Mouse (Mus musculus) liver, postnatal 0 days (tissue): ENCODE results near the gene Irf1. TPM values are rescaled to one million over a fixed set of nuclear protein-coding genes. Genes with fewer than 3 reads are reported as not detected.

Experiments
- ATAC-seq: fragments of 200-750 bp; cut with Nextera tagmentation; 2 replicates; pipeline ENCODE4 v1.8.0; 2017; ENCODE audit warnings: mild to moderate bottlenecking, moderate library complexity
- DNase-seq: peaks from one replicate; pipeline ENCODE4 v3.0.0-alpha.2; 2016
- H3K27ac ChIP-seq: fragments of 300-500 bp; sonication (generic); 2 replicates; pipeline ENCODE4 v1.5.1; 2014; ENCODE audit warnings: antibody characterized with exemption, moderate library complexity, mild to moderate bottlenecking, low read depth
- H3K27me3 ChIP-seq: fragments of 300-500 bp; sonication (generic); 2 replicates; pipeline ENCODE4 v1.6.1; 2014; ENCODE audit warnings: low read length, control low read depth, mixed read lengths; ENCODE audit not compliant: insufficient read depth
- H3K36me3 ChIP-seq: fragments of 300-500 bp; sonication (generic); replicated peaks from 2 replicates; pipeline ENCODE4 v1.6.1; 2014; ENCODE audit warnings: mild to moderate bottlenecking, control low read depth, low read length, moderate library complexity, mixed read lengths; ENCODE audit not compliant: insufficient read depth
- H3K4me1 ChIP-seq: fragments of 300-500 bp; sonication (generic); 2 replicates; pipeline ENCODE4 v1.6.1; 2014; ENCODE audit warnings: antibody characterized with exemption, mild to moderate bottlenecking, control low read depth; ENCODE audit not compliant: insufficient read depth
- H3K4me2 ChIP-seq: fragments of 300-500 bp; sonication (generic); 2 replicates; pipeline ENCODE4 v1.6.1; 2014; ENCODE audit warnings: low read depth, mild to moderate bottlenecking, low read length, moderate library complexity, mixed read lengths
- H3K4me3 ChIP-seq: fragments of 300-500 bp; sonication (generic); 2 replicates; pipeline ENCODE4 v1.5.1; 2014; ENCODE audit warnings: low read depth, low read length
- H3K9ac ChIP-seq: fragments of 300-500 bp; sonication (generic); replicated peaks from 2 replicates; pipeline ENCODE4 v1.6.1; 2014; ENCODE audit warnings: mild to moderate bottlenecking, moderate library complexity
- H3K9me3 ChIP-seq: fragments of 300-500 bp; sonication (generic); 2 replicates; pipeline ENCODE4 v1.6.1; 2016; ENCODE audit warnings: mild to moderate bottlenecking, control low read depth, low read length, mixed read lengths
- CTCF ChIP-seq: sonication (generic); IDR thresholded peaks from 2 replicates; pipeline ENCODE4 v1.5.1; 2016; ENCODE audit warnings: antibody characterized with exemption, low read depth
- EP300 ChIP-seq: IDR thresholded peaks from 2 replicates; pipeline ENCODE4 v1.6.1; 2016; ENCODE audit warnings: antibody characterized with exemption, low read depth, mild to moderate bottlenecking
- WGBS: fragments of 180-500 bp; shearing (Covaris S2); extraction: QIAGEN DNeasy Blood & Tissue Kit; methylation state at CpG from one replicate; pipeline ENCODE4 v1.1.7; 2014; ENCODE audit not compliant: insufficient replicate concordance; 5-methylcytosine and 5-hydroxymethylcytosine counted together
- microRNA-seq: library from miRNA; unstranded; fragments of <30 nt; microRNA quantifications from one replicate; pipeline ENCODE4, GENCODE M21; 2016
- polyA plus RNA-seq: library from polyadenylated mRNA; unstranded; fragments of >200 nt; fragmentation: Nextera tagmentation; extraction: Ambion mirVana; gene quantifications from 2 replicates; pipeline ENCODE4 v1.2.1, GENCODE M21; 2015

The Irf1 gene
- polyA plus RNA-seq, 1 experiment from 2014 or later = 22.0 TPM

GRCm38 (mm10) chr11:53825409-53825808, 55.6 kb downstream of the Irf1 start:
- Histone ChIP-seq H3K27ac (no peak overlapping the region), H3K4me2 (no peak overlapping the region), H3K4me3 (no peak overlapping the region), H3K27me3 (no peaks in the 10 kb centered on the region), H3K9me3 (no peaks in the 10 kb centered on the region), H3K36me3 (no peaks in the 10 kb centered on the region), H3K4me1 (peaks cover 8% of the 10 kb centered on the region), H3K9ac (no peak overlapping the region)
- no peak for ATAC-seq
- TF ChIP-seq EP300 = no peak
- no peak for TF ChIP-seq CTCF
- DNase-seq = no peak
- WGBS = 46% methylated on average over 4 of the region's 4 CpGs

Small RNA genes within 50 kb of the gene (microRNA-seq; reads per million reads assigned to microRNA genes)
- gene Mir7671 = not detected

Other genes with a start within 250 kb of the Irf1 start
- gene Kif3a, start 202.6 kb upstream of the Irf1 start, polyA plus RNA-seq = 5.3 and 7.1 TPM in 2 replicates
- 0.28 TPM in 1 of 2 replicates, not detected in the other for gene Il4, start 151.3 kb upstream of the Irf1 start, polyA plus RNA-seq
- not detected in 2 replicates for gene Il13, start 135.3 kb upstream of the Irf1 start, polyA plus RNA-seq
- gene Rad50, start 62.7 kb upstream of the Irf1 start, polyA plus RNA-seq = 9.7 and 11.1 TPM in 2 replicates
- gene Il5, start 49.2 kb upstream of the Irf1 start, polyA plus RNA-seq = not detected in 2 replicates
- 0.12 and 0.23 TPM in 2 replicates for gene Gm17334, start 3.2 kb downstream of the Irf1 start, polyA plus RNA-seq
- 1.1 and 1.5 TPM in 2 replicates for gene Gm12216, start 89.2 kb downstream of the Irf1 start, polyA plus RNA-seq
- 6.8 and 7.2 TPM in 2 replicates for gene Slc22a5, start 121.6 kb downstream of the Irf1 start, polyA plus RNA-seq
- gene Slc22a21, start 210.3 kb downstream of the Irf1 start, polyA plus RNA-seq = 0.90 and 1.3 TPM in 2 replicates